Mouse (Mus musculus) limb, embryonic 12.5 days (tissue): ENCODE results near the gene Hpse2. TPM values are rescaled to one million over a fixed set of nuclear protein-coding genes. Genes with fewer than 3 reads are reported as not detected.
A peak's percentile ranks its signal among the peaks of the same experiment; 100 is the strongest.

Experiments used
- ATAC-seq: fragments of 200-750 bp; cut with Nextera tagmentation; 2 replicates; pipeline ENCODE4 v1.8.0; 2017; ENCODE audit warnings: low read depth, moderate TSS enrichment; ENCODE audit not compliant: insufficient number of reproducible peaks, insufficient read depth, low FRiP score, low TSS enrichment
- H3K27ac ChIP-seq: fragments of 300-500 bp; sonication (generic); 2 replicates; pipeline ENCODE4 v1.5.1; 2016; ENCODE audit warnings: mild to moderate bottlenecking, moderate library complexity
- H3K27me3 ChIP-seq: fragments of 300-500 bp; sonication (generic); 2 replicates; pipeline ENCODE4 v1.6.1; 2016; ENCODE audit warnings: mild to moderate bottlenecking, moderate library complexity
- H3K36me3 ChIP-seq: fragments of 300-500 bp; sonication (generic); 2 replicates; pipeline ENCODE4 v1.6.1; 2016; ENCODE audit warnings: mild to moderate bottlenecking, moderate library complexity
- H3K4me1 ChIP-seq: fragments of 300-500 bp; sonication (generic); replicated peaks from 2 replicates; pipeline ENCODE4 v1.6.1; 2016
- H3K4me2 ChIP-seq: fragments of 300-500 bp; sonication (generic); 2 replicates; pipeline ENCODE4 v1.6.1; 2016; ENCODE audit warnings: mild to moderate bottlenecking, moderate library complexity
- H3K4me3 ChIP-seq: fragments of 300-500 bp; sonication (generic); replicated peaks from 2 replicates; pipeline ENCODE4 v1.5.1; 2016; ENCODE audit warnings: mild to moderate bottlenecking
- H3K9ac ChIP-seq: fragments of 300-500 bp; sonication (generic); replicated peaks from 2 replicates; pipeline ENCODE4 v1.6.1; 2016; ENCODE audit warnings: mild to moderate bottlenecking, moderate library complexity
- H3K9me3 ChIP-seq: fragments of 300-500 bp; sonication (generic); 2 replicates; pipeline ENCODE4 v1.6.1; 2016; ENCODE audit warnings: mild to moderate bottlenecking, moderate library complexity
- WGBS: fragments of 180-500 bp; shearing (Covaris S2); methylation state at CpG from one replicate; pipeline ENCODE4 v1.1.7; 2016; 5-methylcytosine and 5-hydroxymethylcytosine counted together
- polyA plus RNA-seq: library from polyadenylated mRNA; unstranded; fragments of >200 nt; fragmentation: Nextera tagmentation; extraction: Ambion mirVana; gene quantifications from 2 replicates; pipeline ENCODE4 v1.2.1, GENCODE M21; 2016

The Hpse2 gene
- polyA plus RNA-seq, 1 experiment from 2014 or later = 10.4 TPM

- Histone ChIP-seq H3K27me3 (no peaks in the 10 kb centered on the region), H3K9me3 (peaks cover 8% of the 10 kb centered on the region), H3K9ac (no peak overlapping the region), H3K4me1 (peaks cover 17% of the 10 kb centered on the region), H3K4me2 (no peak overlapping the region), H3K27ac (peak overlapping the region; percentile 42; the same call in 1 of the 2 replicates), H3K36me3 (peaks cover under 1% of the 10 kb centered on the region; the same call in 1 of the 2 replicates), H3K4me3 (no peak overlapping the region)
- WGBS = 5% methylated on average over 3 of the region's 3 CpGs
- ATAC-seq = peak; percentile 37; the same call in 1 of the 2 replicates
Observed at GRCm38 (mm10) chr19:42948114-42948636, 440.0 kb downstream of the Hpse2 start.

GRCm38 (mm10) chr19:42937544-42937943 is 450.6 kb downstream of the Hpse2 start:
- H3K4me2 ChIP-seq = peak overlapping the region; percentile 32
- peak overlapping the region; percentile 82 for H3K27ac ChIP-seq
- H3K36me3 ChIP-seq = peaks cover 5% of the 10 kb centered on the region; the same call in 1 of the 2 replicates
- H3K27me3 ChIP-seq = no peaks in the 10 kb centered on the region
- WGBS = 17% methylated on average over 1 of the region's 1 CpGs
- H3K4me3 ChIP-seq = no peak overlapping the region
- peaks cover 45% of the 10 kb centered on the region for H3K4me1 ChIP-seq
- ATAC-seq = no peak
- H3K9ac ChIP-seq = no peak overlapping the region
- peaks cover 14% of the 10 kb centered on the region for H3K9me3 ChIP-seq

- peaks cover 45% of the 10 kb centered on the region for H3K4me1 ChIP-seq
- ATAC-seq = peak; percentile 94
- 0 out of 2 replicates have a peak, but pooled peaks cover 6% of the 10 kb centered on the region for H3K9me3 ChIP-seq
- H3K27ac ChIP-seq = no peak overlapping the region
- 2% methylated on average over 9 of the region's 9 CpGs for WGBS
- no peak overlapping the region for H3K9ac ChIP-seq
- H3K4me2 ChIP-seq = peak overlapping the region; percentile 32
- no peak overlapping the region for H3K4me3 ChIP-seq
- H3K36me3 ChIP-seq = no peaks in the 10 kb centered on the region
- no peaks in the 10 kb centered on the region for H3K27me3 ChIP-seq
Observed at GRCm38 (mm10) chr19:42936661-42937193, 451.4 kb downstream of the Hpse2 start.

GRCm38 (mm10) chr19:42929702-42930101 is 458.5 kb downstream of the Hpse2 start:
- WGBS = 44% methylated on average over 3 of the region's 3 CpGs
- Histone ChIP-seq H3K27ac (no peak overlapping the region; the same call in 1 of the 2 replicates), H3K9ac (no peak overlapping the region), H3K4me3 (no peak overlapping the region), H3K36me3 (no peaks in the 10 kb centered on the region), H3K9me3 (no peaks in the 10 kb centered on the region), H3K4me1 (peaks cover 22% of the 10 kb centered on the region), H3K4me2 (no peak overlapping the region), H3K27me3 (no peaks in the 10 kb centered on the region)
- no peak for ATAC-seq

- WGBS = 80% methylated on average over 2 of the region's 2 CpGs
- Histone ChIP-seq H3K4me1 (peaks cover 8% of the 10 kb centered on the region), H3K9ac (no peak overlapping the region), H3K4me2 (no peak overlapping the region), H3K4me3 (no peak overlapping the region), H3K27me3 (no peaks in the 10 kb centered on the region), H3K27ac (no peak overlapping the region), H3K36me3 (no peaks in the 10 kb centered on the region), H3K9me3 (no peaks in the 10 kb centered on the region)
- no peak for ATAC-seq
Observed at GRCm38 (mm10) chr19:42928271-42928670, 459.9 kb downstream of the Hpse2 start.

- H3K27me3 ChIP-seq = no peaks in the 10 kb centered on the region
- no peaks in the 10 kb centered on the region for H3K9me3 ChIP-seq
- WGBS = 19% methylated on average over 3 of the region's 3 CpGs
- H3K36me3 ChIP-seq = no peaks in the 10 kb centered on the region
- no peak overlapping the region for H3K4me3 ChIP-seq
- peaks cover 12% of the 10 kb centered on the region for H3K4me1 ChIP-seq
- ATAC-seq = no peak
- no peak overlapping the region for H3K9ac ChIP-seq
- H3K4me2 ChIP-seq = no peak overlapping the region
- H3K27ac ChIP-seq = no peak overlapping the region
Observed at GRCm38 (mm10) chr19:42922610-42923009, 465.5 kb downstream of the Hpse2 start.

GRCm38 (mm10) chr19:42913703-42914102 is 474.5 kb downstream of the Hpse2 start:
- Histone ChIP-seq H3K36me3 (no peaks in the 10 kb centered on the region), H3K27me3 (no peaks in the 10 kb centered on the region), H3K4me1 (peaks cover 10% of the 10 kb centered on the region; the same call in 1 of the 2 replicates), H3K9ac (no peak overlapping the region), H3K9me3 (no peaks in the 10 kb centered on the region), H3K4me3 (no peak overlapping the region), H3K4me2 (no peak overlapping the region), H3K27ac (no peak overlapping the region)
- no peak for ATAC-seq
- 79% methylated on average over 5 of the region's 5 CpGs for WGBS

- Histone ChIP-seq H3K9me3 (no peaks in the 10 kb centered on the region), H3K4me2 (no peak overlapping the region), H3K4me3 (no peak overlapping the region), H3K4me1 (peaks cover 15% of the 10 kb centered on the region; the same call in 1 of the 2 replicates), H3K27ac (no peak overlapping the region), H3K9ac (no peak overlapping the region), H3K36me3 (no peaks in the 10 kb centered on the region), H3K27me3 (no peaks in the 10 kb centered on the region)
- 78% methylated on average over 4 of the region's 4 CpGs for WGBS
- ATAC-seq = no peak
Observed at GRCm38 (mm10) chr19:42909719-42910118, 478.4 kb downstream of the Hpse2 start.

GRCm38 (mm10) chr19:42908553-42908952 is 479.6 kb downstream of the Hpse2 start:
- peaks cover 16% of the 10 kb centered on the region; the same call in 1 of the 2 replicates for H3K4me1 ChIP-seq

GRCm38 (mm10) chr19:42906328-42906727 is 481.8 kb downstream of the Hpse2 start:
- no peak overlapping the region for H3K27ac ChIP-seq
- H3K9ac ChIP-seq = no peak overlapping the region
- H3K36me3 ChIP-seq = no peaks in the 10 kb centered on the region
- H3K9me3 ChIP-seq = no peaks in the 10 kb centered on the region
- H3K27me3 ChIP-seq = no peaks in the 10 kb centered on the region
- ATAC-seq = no peak
- H3K4me1 ChIP-seq = peaks cover 19% of the 10 kb centered on the region
- H3K4me2 ChIP-seq = no peak overlapping the region
- WGBS = 72% methylated on average over 5 of the region's 5 CpGs
- H3K4me3 ChIP-seq = no peak overlapping the region

More at GRCm38 (mm10) chr19:42908553-42908952, 479.6 kb downstream of the Hpse2 start:
- H3K4me2 ChIP-seq = no peak overlapping the region
- no peaks in the 10 kb centered on the region for H3K9me3 ChIP-seq
- H3K9ac ChIP-seq = no peak overlapping the region
- no peak overlapping the region for H3K4me3 ChIP-seq
- no peak for ATAC-seq
- no peaks in the 10 kb centered on the region for H3K27me3 ChIP-seq
- H3K27ac ChIP-seq = no peak overlapping the region
- no peaks in the 10 kb centered on the region for H3K36me3 ChIP-seq
- WGBS = 77% methylated on average over 6 of the region's 6 CpGs

- H3K9me3 ChIP-seq = no peaks in the 10 kb centered on the region
- H3K4me1 ChIP-seq = peaks cover 17% of the 10 kb centered on the region; the same call in 1 of the 2 replicates
- no peak overlapping the region for H3K27ac ChIP-seq
- no peak for ATAC-seq
- 59% methylated on average over 7 of the region's 7 CpGs for WGBS
- no peak overlapping the region for H3K4me2 ChIP-seq
- no peaks in the 10 kb centered on the region for H3K36me3 ChIP-seq
- no peaks in the 10 kb centered on the region for H3K27me3 ChIP-seq
- H3K4me3 ChIP-seq = no peak overlapping the region
- no peak overlapping the region for H3K9ac ChIP-seq
Observed at GRCm38 (mm10) chr19:42904726-42905125, 483.4 kb downstream of the Hpse2 start.

- Histone ChIP-seq H3K27ac (no peak overlapping the region), H3K4me3 (no peak overlapping the region), H3K9me3 (no peaks in the 10 kb centered on the region), H3K27me3 (no peaks in the 10 kb centered on the region), H3K4me1 (peaks cover 17% of the 10 kb centered on the region; the same call in 1 of the 2 replicates), H3K4me2 (no peak overlapping the region), H3K36me3 (no peaks in the 10 kb centered on the region), H3K9ac (no peak overlapping the region)
- ATAC-seq = no peak
- 79% methylated on average over 4 of the region's 4 CpGs for WGBS
Observed at GRCm38 (mm10) chr19:42904240-42904639, 483.9 kb downstream of the Hpse2 start.
